Mouse (Mus musculus): Measurements from ENCODE around the gene Ptpn5.

DNA sequence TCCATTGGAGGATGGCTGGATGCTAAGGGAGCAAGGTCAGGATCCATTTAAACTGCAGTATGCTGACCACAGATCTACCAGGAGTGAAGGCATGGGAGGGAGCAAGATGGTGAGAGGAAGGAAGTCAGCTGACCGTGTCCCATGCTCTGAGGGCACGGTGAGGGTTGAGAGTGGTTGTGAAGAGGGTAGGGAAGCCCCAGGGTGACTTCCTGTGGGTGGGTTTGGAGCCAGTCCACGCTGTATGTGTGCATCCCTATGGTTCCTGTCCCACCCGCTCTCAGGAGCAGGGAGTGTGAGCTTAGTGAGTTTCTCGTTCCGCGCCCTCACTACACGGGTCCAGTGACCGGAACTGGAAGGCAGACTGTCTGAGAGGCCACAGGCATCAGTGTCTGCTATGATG, 77.7 kb downstream of the Ptpn5 start:
- no peak for TF ChIP-seq CTCF (IDR thresholded peaks at IDR 0.05; ENCODE audit: insufficient read depth, low read depth, low read length)
- no peak for TF ChIP-seq POLR2A (IDR thresholded peaks at IDR 0.05; ENCODE audit: insufficient read depth, low read depth, low read length)

Measured in olfactory bulb, adult 2 months (tissue).